Mouse (Mus musculus) MEL (cell line): Measurements from ENCODE around the gene Aoah. TPM values are rescaled to one million over a fixed set of nuclear protein-coding genes. Genes with fewer than 3 reads are reported as not detected.

Experiments used
- DNase-seq: peaks from one replicate; pipeline ENCODE4 v3.0.0; 2011; ENCODE audit warnings: low read depth, low spot score
- H3K27ac ChIP-seq: 2 replicates; pipeline ENCODE4 v1.5.1; 2012; ENCODE audit warnings: low read depth, mild to moderate bottlenecking, control low read depth, low read length, moderate library complexity; ENCODE audit not compliant: control insufficient read depth
- H3K27me3 ChIP-seq, 2 experiments: fragments of 150-350 bp in 1 of 2; sonication (generic) in 1 of 2; 2 replicates each; pipeline ENCODE4 v1.6.1; 2012; ENCODE audit warnings: low read length in 2 of 2, mild to moderate bottlenecking in 2 of 2, improper control_type of control experiment in 1 of 2, moderate library complexity in 1 of 2; ENCODE audit not compliant: insufficient read depth in 2 of 2, control insufficient read depth in 1 of 2
- H3K36me3 ChIP-seq, 2 experiments: 2 replicates each; pipeline ENCODE4 v1.6.1; 2012 to 2014; ENCODE audit warnings: low read length in 2 of 2, improper control_type of control experiment in 1 of 2, inconsistent platforms in 1 of 2, mild to moderate bottlenecking in 1 of 2; ENCODE audit not compliant: insufficient read depth in 2 of 2, control insufficient read depth in 1 of 2
- H3K4me1 ChIP-seq, 2 experiments: fragments of 150-350 bp in 1 of 2; sonication (generic) in 1 of 2; 2 replicates each; pipeline ENCODE4 v1.6.1; 2012; ENCODE audit warnings: low read length in 2 of 2, improper control_type of control experiment in 1 of 2, mild to moderate bottlenecking in 1 of 2; ENCODE audit not compliant: insufficient read depth in 2 of 2, control insufficient read depth in 1 of 2
- H3K4me3 ChIP-seq, 2 experiments: fragments of 150-350 bp in 1 of 2; sonication (generic) in 1 of 2; 2 replicates each; pipeline ENCODE4 v1.5.1; 2012; ENCODE audit warnings: low read depth in 2 of 2, low read length in 2 of 2, mild to moderate bottlenecking in 2 of 2, moderate library complexity in 2 of 2, control low read depth in 1 of 2, improper control_type of control experiment in 1 of 2; ENCODE audit not compliant: control insufficient read depth in 1 of 2, insufficient read depth in 1 of 2
- H3K79me2 ChIP-seq: 2 replicates; pipeline ENCODE4 v1.6.1; 2012; ENCODE audit warnings: mild to moderate bottlenecking, low read length, moderate library complexity; ENCODE audit not compliant: control insufficient read depth, poor library complexity, insufficient read depth
- H3K9ac ChIP-seq: 2 replicates; pipeline ENCODE4 v1.6.1; 2012; ENCODE audit warnings: low read depth, mild to moderate bottlenecking, control low read depth, low read length, moderate library complexity; ENCODE audit not compliant: control insufficient read depth, poor library complexity, severe bottlenecking
- H3K9me3 ChIP-seq: fragments of 150-350 bp; sonication (generic); replicated peaks from 2 replicates; pipeline ENCODE4 v1.6.1; 2012; ENCODE audit warnings: mild to moderate bottlenecking, low read length, improper control_type of control experiment, moderate library complexity; ENCODE audit not compliant: insufficient read depth
- CHD1 ChIP-seq: IDR thresholded peaks from 2 replicates; pipeline ENCODE4 v1.6.1; 2012; ENCODE audit warnings: low read depth, mild to moderate bottlenecking, inconsistent platforms, low read length, improper control_type of control experiment
- CHD2 ChIP-seq: IDR thresholded peaks from 2 replicates; pipeline ENCODE4 v1.6.1; 2011; ENCODE audit warnings: low read length, improper control_type of control experiment
- EP300 ChIP-seq, 2 experiments: IDR thresholded peaks; 2 replicates each; pipeline ENCODE4 v1.6.1; 2011; ENCODE audit warnings: improper control_type of control experiment in 2 of 2, low read length in 2 of 2, low read depth in 1 of 2, mild to moderate bottlenecking in 1 of 2
- KAT2A ChIP-seq: conservative IDR thresholded peaks from 2 replicates; pipeline ENCODE4 v1.6.1; 2012; ENCODE audit warnings: low read depth, low read length, improper control_type of control experiment, inconsistent platforms
- MAX ChIP-seq: IDR thresholded peaks from 2 replicates; pipeline ENCODE4 v1.6.1; 2011; ENCODE audit warnings: low read length, improper control_type of control experiment
- MEF2A ChIP-seq: IDR thresholded peaks from 2 replicates; pipeline ENCODE4 v1.6.1; 2014; ENCODE audit warnings: low read depth, mild to moderate bottlenecking, inconsistent platforms, low read length, improper control_type of control experiment; ENCODE audit not compliant: poor library complexity, insufficient replicate concordance, severe bottlenecking; ENCODE audit errors: extremely low read depth
- MYC ChIP-seq: IDR thresholded peaks from 2 replicates; pipeline ENCODE4 v1.6.1; 2011; ENCODE audit warnings: low read depth, mild to moderate bottlenecking, low read length, improper control_type of control experiment, moderate library complexity
- NRF1 ChIP-seq: IDR thresholded peaks from 2 replicates; pipeline ENCODE4 v1.6.1; 2014; ENCODE audit warnings: low read depth, mild to moderate bottlenecking, inconsistent platforms, low read length, improper control_type of control experiment, moderate library complexity; ENCODE audit not compliant: poor library complexity, insufficient read depth, severe bottlenecking
- POLR2AphosphoS2 ChIP-seq: IDR thresholded peaks from 2 replicates; pipeline ENCODE4 v1.6.1; 2011; ENCODE audit warnings: low read length, improper control_type of control experiment
- POLR2AphosphoS5 ChIP-seq: IDR thresholded peaks from 2 replicates; pipeline ENCODE4 v1.6.1; 2012; ENCODE audit warnings: low read depth, borderline replicate concordance, mild to moderate bottlenecking, inconsistent platforms, low read length, moderate library complexity, mixed read lengths
- RAD21 ChIP-seq: IDR thresholded peaks from 2 replicates; pipeline ENCODE4 v1.6.1; 2011; ENCODE audit warnings: mild to moderate bottlenecking, low read depth, low read length, improper control_type of control experiment
- SIN3A ChIP-seq: IDR thresholded peaks from 2 replicates; pipeline ENCODE4 v1.6.1; 2012; ENCODE audit warnings: low read length, improper control_type of control experiment, inconsistent platforms
- TAL1 ChIP-seq: IDR thresholded peaks from 2 replicates; pipeline ENCODE4 v1.6.1; 2012; ENCODE audit warnings: mild to moderate bottlenecking, inconsistent platforms, low read length, moderate library complexity, mixed read lengths
- UBTF ChIP-seq: IDR thresholded peaks from 2 replicates; pipeline ENCODE4 v1.6.1; 2012; ENCODE audit warnings: low read depth, mild to moderate bottlenecking, inconsistent platforms, low read length, improper control_type of control experiment, moderate library complexity, borderline replicate concordance; ENCODE audit not compliant: insufficient read depth
- USF2 ChIP-seq, 2 experiments: IDR thresholded peaks; 2 replicates each; pipeline ENCODE4 v1.6.1; 2011 to 2012; ENCODE audit warnings: improper control_type of control experiment in 2 of 2, low read length in 2 of 2, borderline replicate concordance in 1 of 2, inconsistent platforms in 1 of 2, low read depth in 1 of 2, mild to moderate bottlenecking in 1 of 2; ENCODE audit not compliant: insufficient read depth in 1 of 2
- ZC3H11A ChIP-seq: IDR thresholded peaks from 2 replicates; pipeline ENCODE4 v1.6.1; 2012; ENCODE audit warnings: low read depth, mild to moderate bottlenecking, inconsistent platforms, low read length, improper control_type of control experiment
- ZMIZ1 ChIP-seq: IDR thresholded peaks from 2 replicates; pipeline ENCODE4 v1.6.1; 2012; ENCODE audit warnings: low read depth, mild to moderate bottlenecking, inconsistent platforms, low read length, improper control_type of control experiment, moderate library complexity
- ZNF384 ChIP-seq: IDR thresholded peaks from 2 replicates; pipeline ENCODE4 v1.6.1; 2012; ENCODE audit warnings: low read depth, mild to moderate bottlenecking, inconsistent platforms, low read length, improper control_type of control experiment
- polyA plus RNA-seq, 2 experiments: library from polyadenylated mRNA; stranded (reverse) in 1 of 2; unstranded in 1 of 2; fragments of >175 nt in 1 of 2; fragments of >200 nt in 1 of 2; gene quantifications; 2 replicates each; pipeline versions ENCODE4 v1.2.1 to v1.2.4; 2012; ENCODE audit warnings: low replicate concordance in 2 of 2, low read depth in 1 of 2; ENCODE audit not compliant: insufficient read length in 2 of 2, insufficient read depth in 1 of 2, missing spikeins in 1 of 2
- total RNA-seq: library from RNA; depleted of rRNA; stranded (reverse); fragments of 300-350 nt; gene quantifications from 2 replicates; pipeline ENCODE4 v1.2.3, GENCODE M21; 2012

The Aoah gene
- total and polyA plus RNA-seq, 3 experiments: not detected

- DNase-seq: no peak
- no peak for TF ChIP-seq CHD2
- TF ChIP-seq POLR2AphosphoS5: no peak
- TF ChIP-seq USF2 (IDR thresholded peaks at IDR 0.05; ENCODE audit: borderline replicate concordance in 1 of 2, insufficient read depth in 1 of 2, low read depth in 1 of 2, low read length in 2 of 2): no peak
- no peak for TF ChIP-seq MYC
- no peak for TF ChIP-seq NRF1
- no peak for TF ChIP-seq RAD21
Observed at GRCm38 (mm10) chr13:21074847-21075246, 280.9 kb downstream of the Aoah start, which contains the start of gene Olfr1370. Gene Olfr1370, minus strand, starts transcription at chr13:21074947.

GRCm38 (mm10) chr13:21082686-21083085 lies 288.8 kb downstream of the Aoah start:
- TF ChIP-seq CHD1 (no peak), ZNF384 (no peak), TAL1 (no peak), UBTF (no peak), ZC3H11A (no peak), SIN3A (no peak), EP300 (IDR thresholded peaks at IDR 0.05; ENCODE audit: low read depth in 1 of 2, low read length in 2 of 2) (no peak), POLR2AphosphoS2 (no peak), MAX (no peak), KAT2A (no peak), ZMIZ1 (no peak), MEF2A (no peak)
- no peaks in the 10 kb centered on the region for H3K4me1 ChIP-seq
- H3K79me2 ChIP-seq: no peaks in the 10 kb centered on the region
- H3K36me3 ChIP-seq: no peaks in the 10 kb centered on the region
- no peaks in the 10 kb centered on the region; a peak in 1 of 4 replicates for H3K27me3 ChIP-seq
- no peak overlapping the region for H3K9ac ChIP-seq
- H3K27ac ChIP-seq: no peak overlapping the region
- H3K4me3 ChIP-seq: no peak overlapping the region
- H3K9me3 ChIP-seq: no peaks in the 10 kb centered on the region
- DNase-seq: no peak

More at GRCm38 (mm10) chr13:21074847-21075246, 280.9 kb downstream of the Aoah start, which contains the start of gene Olfr1370:
- no peak within 1 kb of the TSS for H3K9ac ChIP-seq
- H3K27ac ChIP-seq: no peak within 1 kb of the TSS
- no peaks in the 10 kb centered on the region for H3K36me3 ChIP-seq
- H3K4me1 ChIP-seq: no peaks in the 10 kb centered on the region
- no peak within 1 kb of the TSS for H3K4me3 ChIP-seq
- H3K9me3 ChIP-seq: no peaks in the 10 kb centered on the region
- H3K27me3 ChIP-seq: no peaks in the 10 kb centered on the region; a peak in 1 of 4 replicates
- H3K79me2 ChIP-seq: no peaks in the 10 kb centered on the region
